Mouse (Mus musculus): ENCODE results near the gene Kif13a.
A peak's percentile ranks its signal among the peaks of the same experiment; 100 is the strongest.

The Kif13a gene

DNA sequence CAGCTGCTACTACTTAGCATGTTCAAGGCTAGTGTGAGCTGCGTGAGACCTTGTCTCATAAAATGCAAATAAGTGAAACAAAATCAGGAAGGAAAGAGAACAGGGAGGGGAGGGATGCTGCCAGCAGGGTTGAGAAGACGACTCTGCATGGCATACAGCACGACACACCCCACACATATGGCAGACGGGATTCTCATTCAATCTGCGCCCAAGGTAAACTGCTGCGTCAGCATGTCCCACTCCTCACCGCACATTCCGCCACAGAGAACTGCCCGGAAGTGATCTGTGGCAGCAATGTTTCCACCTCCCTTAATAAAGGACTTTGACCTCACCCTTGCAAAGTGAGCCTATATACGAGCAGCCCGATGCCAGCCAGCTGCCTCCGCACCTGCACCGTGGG, 4.0 kb downstream of the Kif13a start:
- no peak for ATAC-seq (ENCODE audit: insufficient number of reproducible peaks, low FRiP score, low TSS enrichment)

- no peak for ATAC-seq (ENCODE audit: insufficient number of reproducible peaks, low FRiP score, low TSS enrichment)
Observed at GRCm38 (mm10) chr13:46921559-46921958, 8.1 kb downstream of the Kif13a start.

DNA sequence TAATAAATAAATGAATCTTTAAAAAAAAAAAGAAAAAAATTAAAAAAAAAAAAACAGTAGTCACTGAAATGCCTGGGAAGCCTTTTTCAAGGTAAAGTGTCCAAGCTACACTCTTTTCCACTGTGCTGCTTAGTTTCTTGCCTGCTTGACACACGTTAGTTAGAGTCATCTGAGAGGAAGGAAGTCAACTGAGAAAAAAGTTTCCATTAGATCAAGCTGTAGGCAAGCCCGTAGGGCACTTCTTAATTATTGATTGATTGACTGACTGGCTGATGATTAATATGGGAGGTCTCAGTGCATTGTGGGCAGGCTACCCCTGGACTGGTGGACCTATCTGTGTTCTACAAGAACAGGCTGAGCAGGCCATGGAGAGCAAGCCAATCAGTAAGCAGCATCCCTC, 9.9 kb downstream of the Kif13a start:
- no peak for ATAC-seq (ENCODE audit: insufficient number of reproducible peaks, low FRiP score, low TSS enrichment)

DNA sequence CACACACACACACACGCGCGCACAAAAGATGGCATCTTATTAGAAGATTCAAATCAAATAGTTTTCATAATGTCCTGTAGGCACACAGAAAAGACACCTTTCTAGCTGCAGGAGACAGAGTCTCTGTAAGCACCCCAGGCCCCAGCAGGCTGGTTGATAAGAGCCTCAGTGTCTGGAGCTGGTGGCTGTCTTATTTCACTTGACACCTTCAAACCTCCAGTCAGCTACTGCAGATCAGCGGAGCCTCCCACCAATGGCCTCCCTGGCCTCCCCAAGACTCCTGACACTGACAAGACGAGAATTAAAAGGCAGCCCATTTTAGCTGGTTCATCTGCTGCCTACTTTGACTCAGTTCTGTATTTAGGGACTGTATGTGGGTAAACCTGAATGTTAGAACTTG, 11.2 kb downstream of the Kif13a start:
- ATAC-seq (ENCODE audit: insufficient number of reproducible peaks, low FRiP score, low TSS enrichment): no peak

DNA sequence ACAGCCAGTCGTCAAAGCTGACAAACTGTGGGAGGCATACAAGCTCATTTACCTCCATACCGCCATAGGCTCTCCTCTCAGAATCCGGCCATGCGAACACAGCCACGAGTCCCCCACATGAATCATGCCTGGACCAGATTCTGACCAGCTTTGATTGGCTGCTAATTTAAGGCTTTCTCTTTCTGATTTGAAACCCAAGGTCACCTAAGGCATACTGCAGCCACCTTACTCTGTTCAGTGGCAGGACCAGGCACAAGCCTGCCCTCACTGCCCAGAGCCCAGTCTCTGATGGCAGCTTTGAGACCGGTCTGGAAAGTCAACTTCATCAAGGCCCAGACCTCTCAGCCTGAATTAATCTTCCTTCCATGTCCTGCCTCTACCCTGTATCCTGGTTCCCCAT, 17.7 kb downstream of the Kif13a start:
- ATAC-seq (ENCODE audit: insufficient number of reproducible peaks, low FRiP score, low TSS enrichment): peak; percentile 21; the same call in 1 of the 2 replicates

GRCm38 (mm10) chr13:46911018-46911419, 18.6 kb downstream of the Kif13a start:
- ATAC-seq (ENCODE audit: insufficient number of reproducible peaks, low FRiP score, low TSS enrichment): 0 out of 2 replicates have a peak, but pooled peaks have one; percentile 47

GRCm38 (mm10) chr13:46909946-46910345, 19.7 kb downstream of the Kif13a start:
- ATAC-seq (ENCODE audit: insufficient number of reproducible peaks, low FRiP score, low TSS enrichment): no peak

DNA sequence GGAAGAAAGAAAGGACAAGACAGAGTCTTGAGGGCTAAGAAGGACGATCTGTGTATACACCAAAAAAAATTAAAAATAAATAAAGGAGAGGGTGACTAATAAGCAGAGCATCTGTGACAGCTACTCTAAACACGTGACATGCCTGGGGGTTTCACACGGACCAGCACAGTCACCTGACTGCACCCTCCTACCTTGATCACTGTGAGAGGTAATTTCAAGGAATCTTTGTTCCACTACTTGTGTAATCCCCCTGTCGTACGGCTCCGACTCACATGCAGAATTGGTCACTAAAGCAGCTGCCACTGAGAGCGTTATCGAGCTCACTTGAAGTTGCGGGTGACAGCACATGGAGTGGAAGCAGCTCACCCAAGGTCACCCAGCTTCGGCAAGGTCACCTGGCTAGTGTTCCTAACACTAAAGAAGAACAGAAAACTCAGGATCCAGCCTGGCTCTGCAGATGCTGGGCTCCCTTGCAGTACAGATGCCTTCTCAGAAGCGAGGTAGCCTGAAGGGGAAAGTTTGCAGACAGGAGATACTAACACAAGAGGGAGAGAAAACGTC, 20.6 kb downstream of the Kif13a start:
- ATAC-seq (ENCODE audit: insufficient number of reproducible peaks, low FRiP score, low TSS enrichment): no peak

GRCm38 (mm10) chr13:46908387-46908786, 21.3 kb downstream of the Kif13a start:
- ATAC-seq (ENCODE audit: insufficient number of reproducible peaks, low FRiP score, low TSS enrichment): no peak

DNA sequence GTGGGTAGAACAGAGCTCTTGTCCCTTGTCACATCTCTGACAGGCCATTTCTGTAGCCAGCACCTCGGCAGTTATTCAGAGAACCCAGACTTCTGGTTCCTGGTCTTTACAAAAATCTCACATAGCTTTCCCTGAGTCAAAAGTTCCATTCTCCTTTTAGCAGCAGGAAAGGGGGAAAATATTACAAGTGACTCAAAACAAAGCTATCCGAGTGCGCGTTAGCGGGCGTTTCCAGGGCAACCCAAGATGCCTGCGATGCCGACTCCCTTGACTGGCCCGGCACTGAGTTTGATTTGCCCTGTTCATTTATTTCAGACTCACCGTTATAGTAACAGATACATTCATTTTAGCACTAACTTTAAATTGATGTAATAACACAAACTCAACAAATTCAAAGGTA, 21.8 kb downstream of the Kif13a start:
- ATAC-seq (ENCODE audit: insufficient number of reproducible peaks, low FRiP score, low TSS enrichment): no peak

- no peak for ATAC-seq (ENCODE audit: insufficient number of reproducible peaks, low FRiP score, low TSS enrichment)
Observed at GRCm38 (mm10) chr13:46907115-46907514, 22.6 kb downstream of the Kif13a start.

GRCm38 (mm10) chr13:46905971-46906370, 23.7 kb downstream of the Kif13a start:
- no peak for ATAC-seq (ENCODE audit: insufficient number of reproducible peaks, low FRiP score, low TSS enrichment)

DNA sequence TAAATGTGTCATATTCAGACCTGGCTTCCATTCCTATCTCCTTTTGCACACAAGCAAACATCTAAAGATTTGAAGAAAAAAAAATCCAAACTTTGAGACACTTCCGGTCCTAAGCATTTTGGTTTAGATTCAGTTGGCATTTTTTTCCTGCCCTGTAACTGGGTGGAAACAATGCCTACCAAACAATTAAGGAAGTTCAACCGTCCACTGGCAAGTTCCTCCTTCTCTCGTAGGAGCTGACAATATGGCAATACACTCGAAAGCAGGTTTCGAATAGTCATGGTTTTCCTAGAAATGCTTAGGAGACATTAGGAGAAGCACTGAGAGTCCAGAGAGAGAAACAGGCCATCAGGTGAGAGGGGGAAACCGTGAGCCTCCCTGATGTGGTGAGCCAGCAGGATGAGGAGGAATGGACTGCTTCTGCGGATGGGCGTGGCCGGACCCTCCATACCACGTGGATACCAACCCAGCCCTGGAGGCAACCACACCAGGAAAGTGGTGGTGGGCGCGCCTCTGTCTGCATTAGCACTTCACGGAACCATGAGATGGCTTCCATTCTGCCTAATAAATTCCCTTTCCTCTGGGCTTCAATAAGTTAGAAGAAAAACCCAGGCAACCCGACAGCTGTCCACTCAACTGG, 24.6 kb downstream of the Kif13a start:
- ATAC-seq (ENCODE audit: insufficient number of reproducible peaks, low FRiP score, low TSS enrichment): no peak

DNA sequence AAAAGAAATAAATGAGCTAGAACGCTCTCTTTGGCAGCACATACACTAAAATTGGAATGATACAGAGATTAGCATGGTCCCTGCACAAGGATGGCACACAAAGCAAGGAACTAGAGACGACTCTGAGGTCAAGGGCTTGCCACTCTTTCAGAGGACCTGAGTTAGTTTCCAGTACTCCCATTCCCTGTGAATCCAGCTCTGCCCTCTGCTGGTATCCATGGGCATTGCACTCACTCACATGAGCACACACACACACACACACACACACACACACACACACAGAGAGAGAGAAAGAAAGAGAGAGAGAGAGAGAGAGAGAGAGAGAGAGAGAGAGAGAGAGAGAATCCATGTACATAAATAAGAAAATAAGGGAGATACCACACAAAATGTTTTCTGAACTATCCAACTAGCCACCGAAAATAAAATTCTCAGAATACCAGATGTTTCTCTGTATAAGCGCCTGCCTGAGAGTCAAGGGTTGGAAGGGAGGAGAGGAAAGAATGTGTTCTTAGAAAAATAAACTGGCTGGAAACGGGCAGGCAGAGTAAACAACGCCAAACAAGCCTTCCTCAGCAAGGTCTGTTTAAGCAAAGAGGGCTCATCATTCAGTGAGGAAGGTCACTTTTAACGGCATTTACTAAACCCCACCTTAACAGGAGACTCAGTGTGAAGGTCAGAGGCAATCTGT, 27.0 kb downstream of the Kif13a start:
- no peak for ATAC-seq (ENCODE audit: insufficient number of reproducible peaks, low FRiP score, low TSS enrichment)

- no peak for ATAC-seq (ENCODE audit: insufficient number of reproducible peaks, low FRiP score, low TSS enrichment)
Observed at GRCm38 (mm10) chr13:46900870-46901555, 28.7 kb downstream of the Kif13a start.

DNA sequence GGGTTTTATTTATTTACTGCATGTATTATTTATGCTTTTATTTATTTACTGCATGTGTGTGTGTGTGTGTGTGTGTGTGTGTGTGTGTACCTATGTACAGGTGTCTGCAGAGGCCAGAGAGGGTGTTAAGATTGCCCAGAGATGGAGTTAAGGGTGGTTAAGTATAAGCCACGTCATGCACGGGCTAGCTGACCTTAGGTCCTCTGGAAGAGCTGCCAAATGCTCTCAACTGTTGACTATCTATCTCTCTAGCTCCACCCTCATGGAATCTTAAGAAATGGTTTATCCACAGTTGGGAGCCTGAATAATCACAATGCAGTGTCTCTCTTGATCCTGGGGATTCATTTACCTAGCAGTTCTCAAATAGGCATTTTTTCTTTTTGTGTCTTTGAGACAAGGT, 30.8 kb downstream of the Kif13a start:
- no peak for ATAC-seq (ENCODE audit: insufficient number of reproducible peaks, low FRiP score, low TSS enrichment)

DNA sequence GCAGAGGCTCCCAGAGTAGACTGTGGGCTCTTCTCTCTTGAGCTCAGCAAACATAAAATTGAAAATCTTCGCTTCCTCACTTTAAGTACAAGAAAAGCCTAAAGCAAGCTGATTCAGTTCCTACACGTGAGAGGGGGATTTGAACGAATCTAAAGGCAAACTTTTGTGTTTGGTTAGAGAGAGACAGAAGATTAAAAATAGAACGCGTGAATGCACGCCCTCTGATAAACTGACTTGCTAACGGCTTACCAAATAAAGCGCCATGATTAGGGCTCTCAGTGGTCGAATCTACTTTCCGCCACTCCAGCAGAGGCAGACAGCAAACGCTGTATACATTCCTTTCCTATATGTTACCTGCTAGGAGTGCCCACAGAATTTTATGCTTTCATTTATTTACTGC, 31.3 kb downstream of the Kif13a start:
- ATAC-seq (ENCODE audit: insufficient number of reproducible peaks, low FRiP score, low TSS enrichment): no peak

- no peak for ATAC-seq (ENCODE audit: insufficient number of reproducible peaks, low FRiP score, low TSS enrichment)
Observed at GRCm38 (mm10) chr13:46892380-46892779, 37.3 kb downstream of the Kif13a start.

GRCm38 (mm10) chr13:46888150-46888683, 41.5 kb downstream of the Kif13a start:
- no peak for ATAC-seq (ENCODE audit: insufficient number of reproducible peaks, low FRiP score, low TSS enrichment)

DNA sequence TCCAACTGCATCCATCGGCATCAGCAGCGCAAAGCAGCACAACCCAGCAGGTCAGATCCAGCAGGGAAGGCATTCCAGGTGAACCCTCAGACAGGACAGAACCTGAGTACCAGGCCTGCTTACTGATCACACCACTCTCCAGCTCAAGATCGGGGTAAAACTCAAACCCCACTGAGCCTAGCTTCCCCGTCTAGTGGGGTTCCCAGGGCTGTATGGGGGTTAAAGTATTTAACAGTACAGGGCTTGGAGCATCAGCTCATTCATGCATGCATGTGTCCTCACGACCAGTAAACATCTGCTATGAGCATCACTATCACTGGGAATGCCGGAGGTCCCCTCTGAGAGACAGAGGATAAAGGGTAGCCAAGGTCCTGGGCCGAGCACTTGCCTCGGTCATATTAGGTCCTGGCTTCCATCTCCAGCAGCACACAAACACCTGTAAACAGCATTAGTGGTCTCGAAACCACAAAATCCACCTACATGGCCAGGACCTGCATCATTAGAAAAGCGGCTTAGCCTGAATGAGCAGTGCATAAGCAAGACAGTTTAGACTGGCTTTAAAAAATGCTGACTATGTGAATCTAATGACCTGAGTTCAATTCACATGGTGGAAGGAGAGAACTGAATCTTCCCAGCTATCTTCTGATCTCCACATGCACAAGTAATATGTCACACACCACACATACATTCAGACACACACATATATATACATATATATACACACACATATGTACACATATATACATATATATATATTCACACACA, 43.0 kb downstream of the Kif13a start:
- no peak for ATAC-seq (ENCODE audit: insufficient number of reproducible peaks, low FRiP score, low TSS enrichment)

All from cerebellum, adult (tissue).